Mouse (Mus musculus) lung, postnatal 36 days (tissue): ENCODE results near the gene Selenom.

Source experiments
- DNase-seq: peaks from one replicate; pipeline ENCODE4 v3.0.0; 2022; ENCODE audit warnings: mixed read lengths

The Selenom gene

GRCm38 (mm10) chr11:3515216-3515615, 732 bp downstream of the Selenom start:
- DNase-seq = no peak

GRCm38 (mm10) chr11:3515637-3516036, 1.2 kb downstream of the Selenom start:
- no peak for DNase-seq

GRCm38 (mm10) chr11:3516121-3516520, 1.6 kb downstream of the Selenom start:
- DNase-seq = no peak

- no peak for DNase-seq
These were observed 2.7 kb downstream of the Selenom start for GRCm38 (mm10) chr11:3516859-3517845.

- no peak for DNase-seq
These were observed 3.6 kb downstream of the Selenom start for GRCm38 (mm10) chr11:3517846-3518732.

- DNase-seq = no peak
These were observed 4.7 kb downstream of the Selenom start for GRCm38 (mm10) chr11:3519051-3519726.

- DNase-seq = no peak
These were observed 5.4 kb downstream of the Selenom start for GRCm38 (mm10) chr11:3519756-3520398.

- DNase-seq = no peak
These were observed 6.4 kb downstream of the Selenom start for GRCm38 (mm10) chr11:3520919-3521318.

- no peak for DNase-seq
These were observed 7.1 kb downstream of the Selenom start for GRCm38 (mm10) chr11:3521339-3522224.

- DNase-seq = no peak
These were observed 8.0 kb downstream of the Selenom start for GRCm38 (mm10) chr11:3522285-3523000.

GRCm38 (mm10) chr11:3523840-3524582, 9.5 kb downstream of the Selenom start:
- no peak for DNase-seq

GRCm38 (mm10) chr11:3525560-3525959, 11.1 kb downstream of the Selenom start:
- no peak for DNase-seq

GRCm38 (mm10) chr11:3526207-3526606, 11.7 kb downstream of the Selenom start:
- DNase-seq = no peak

GRCm38 (mm10) chr11:3526979-3527738, 12.7 kb downstream of the Selenom start:
- no peak for DNase-seq

- no peak for DNase-seq
These were observed 13.3 kb downstream of the Selenom start for GRCm38 (mm10) chr11:3527766-3528165.

GRCm38 (mm10) chr11:3528208-3528607, 13.7 kb downstream of the Selenom start:
- no peak for DNase-seq

- DNase-seq = no peak
These were observed 15.2 kb downstream of the Selenom start for GRCm38 (mm10) chr11:3529476-3530252.

GRCm38 (mm10) chr11:3530731-3531130, 16.2 kb downstream of the Selenom start:
- DNase-seq = no peak
